Comparison of ENCODE assay signal across 8 mouse cellular contexts in the genomic region with DNA sequence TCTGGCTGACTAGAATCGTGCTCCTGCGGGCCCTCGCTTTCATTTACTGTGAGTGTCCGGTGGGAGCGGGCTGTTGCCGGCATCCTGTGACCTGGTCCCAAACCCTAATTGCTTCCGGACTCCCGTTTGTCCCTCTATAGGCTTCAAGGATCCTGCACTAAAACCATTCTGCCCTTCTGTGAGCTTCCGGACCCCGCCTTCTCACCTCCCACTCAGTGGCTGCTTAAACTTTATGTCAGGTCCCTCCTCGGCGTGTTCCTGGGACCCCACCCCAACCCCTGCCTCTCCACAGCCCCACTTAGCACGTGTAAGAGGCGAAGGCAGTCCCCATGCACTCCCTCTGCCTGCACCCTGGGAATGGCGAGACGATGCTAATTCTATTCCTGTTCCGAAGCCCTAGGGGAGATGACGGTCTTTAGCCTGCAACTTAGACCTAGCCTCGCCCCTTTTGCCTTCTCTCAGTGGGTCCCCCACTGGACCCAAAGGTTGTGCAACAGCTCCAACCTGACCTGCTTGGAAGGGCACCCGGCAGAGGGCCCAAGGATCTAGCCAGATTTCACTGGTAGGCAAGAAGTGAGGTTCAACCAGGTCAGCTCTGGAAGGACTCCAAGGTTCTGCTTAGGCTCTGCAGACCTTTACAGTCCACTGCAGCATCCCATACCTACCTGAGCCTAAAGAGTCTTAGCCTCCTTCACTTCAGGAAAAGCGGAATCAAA. TPM values are rescaled to one million over a fixed set of nuclear protein-coding genes. Genes with fewer than 3 reads are reported as not detected.
DNase-seq lines count a peak whose midpoint lies in the region; ATAC-seq and TF ChIP-seq lines count a peak whose summit lies in the region.

No protein-coding gene starts in this region.

- no peaks in the 10 kb centered on the region for H3K9me3 ChIP-seq in CH12.LX (replicated peaks; ENCODE audit: low read length)
- no peaks in the 10 kb centered on the region for H3K9me3 ChIP-seq in kidney, embryonic 14.5 days (ENCODE audit: control insufficient read depth, low read length)

- no peaks in the 10 kb centered on the region for H3K79me2 ChIP-seq in CH12.LX (replicated peaks; ENCODE audit: control insufficient read depth, extremely low read depth, insufficient read depth, poor library complexity, severe bottlenecking)
- no peaks in the 10 kb centered on the region for H3K79me2 ChIP-seq in myocyte (ENCODE audit: control insufficient read depth, insufficient read depth)

- TF ChIP-seq RAD21 in CH12.LX (IDR thresholded peaks at IDR 0.05; ENCODE audit: low read depth, low read length), result no peak

- DNase-seq in frontal cortex, postnatal 10 days (ENCODE audit: low spot score in 2 of 2), result no peak
- no peak for DNase-seq in CH12.LX (ENCODE audit: extremely low read depth)
- no peak for DNase-seq in right cerebral cortex, postnatal 25 days
- DNase-seq in B cell, adult 2 months, result no peak

- dilution Hi-C loops in CH12.LX (cut with MboI; ENCODE audit: extremely low pct_ligation_motif_present, extremely low pct_unique_long_range_greater_than_20kb, low sequenced_read_pairs), result no loop called here

- H3K4me3 ChIP-seq in CH12.LX (replicated peaks in 1 of 3; ENCODE audit: low read depth in 2 of 3, low read length in 2 of 3, poor library complexity in 1 of 3) (peak overlapping the region; percentile 68 to 92 (median 83)), myocyte (peak overlapping the region; percentile 64)
- H3K4me3 ChIP-seq in kidney, embryonic 14.5 days (ENCODE audit: low read length), result peak overlapping the region; percentile 68

- peak; percentile 11; the same call in 1 of the 2 replicates for ATAC-seq in frontal cortex, adult (ENCODE audit: low TSS enrichment)
- ATAC-seq in erythroid progenitor cell, adult 5-6 weeks (replicated peaks; ENCODE audit: low FRiP score, poor library complexity, severe bottlenecking), result peak; percentile 26
- peak; percentile 58 for ATAC-seq in kidney, embryonic 14.5 days (ENCODE audit: low FRiP score, low TSS enrichment)

- H3K9ac ChIP-seq in CH12.LX (ENCODE audit: insufficient read depth, low read depth), result peak overlapping the region; percentile 78
- peak overlapping the region; percentile 76 for H3K9ac ChIP-seq in kidney, embryonic 14.5 days (ENCODE audit: low read depth, low read length)

- H3K36me3 ChIP-seq in CH12.LX (replicated peaks in 1 of 2; ENCODE audit: control insufficient read depth in 1 of 2, insufficient read depth in 1 of 2, low read length in 1 of 2), result peaks cover 3 to 18% of the 10 kb centered on the region in 2 experiments
- H3K36me3 ChIP-seq in kidney, embryonic 14.5 days (ENCODE audit: control insufficient read depth, insufficient read depth, low read length), result no peaks in the 10 kb centered on the region
- H3K36me3 ChIP-seq in myocyte (ENCODE audit: control insufficient read depth, insufficient read depth), result no peaks in the 10 kb centered on the region

- peak overlapping the region; percentile 89 for H3K4me2 ChIP-seq in CH12.LX (ENCODE audit: insufficient read depth, low read depth, poor library complexity, severe bottlenecking)
- H3K4me2 ChIP-seq in kidney, embryonic 14.5 days (replicated peaks; ENCODE audit: low read depth, low read length), result peak overlapping the region; percentile 81
- peak overlapping the region; percentile 80 for H3K4me2 ChIP-seq in myocyte (ENCODE audit: low read depth)

- TF ChIP-seq POLR2A in CH12.LX (IDR thresholded peaks at IDR 0.05; ENCODE audit: low read depth, low read length), result no peak
- no peak for TF ChIP-seq POLR2A in myocyte (IDR thresholded peaks at IDR 0.05; ENCODE audit: insufficient read length, low read depth)

- H3ac ChIP-seq in myocyte (ENCODE audit: control insufficient read depth, insufficient read length), result peak overlapping the region; percentile 24

- TF ChIP-seq CTCF in CH12.LX (conservative IDR thresholded peaks at IDR 0.05 in 1 of 2, IDR thresholded peaks at IDR 0.05 in 1 of 2; ENCODE audit: low read depth in 2 of 2, low read length in 2 of 2), result no peak

- 5% methylated on average over 21 of the region's 21 CpGs for WGBS in kidney, embryonic 14.5 days

- peaks cover 9 to 44% of the 10 kb centered on the region in 2 experiments; a peak in 3 of 4 replicates for H3K4me1 ChIP-seq in CH12.LX (ENCODE audit: control insufficient read depth in 1 of 2, insufficient read depth in 2 of 2)
- peaks cover 8% of the 10 kb centered on the region; the same call in 1 of the 2 replicates for H3K4me1 ChIP-seq in kidney, embryonic 14.5 days (ENCODE audit: control insufficient read depth, insufficient read depth, low read length)

- H3K27me3 ChIP-seq in CH12.LX (replicated peaks), result peaks cover 29% of the 10 kb centered on the region
- no peaks in the 10 kb centered on the region for H3K27me3 ChIP-seq in kidney, embryonic 14.5 days (ENCODE audit: control insufficient read depth, insufficient read depth, low read length)
- no peaks in the 10 kb centered on the region for H3K27me3 ChIP-seq in myocyte (ENCODE audit: control insufficient read depth, insufficient read depth, insufficient read length)

- no peak overlapping the region for H3K27ac ChIP-seq in CH12.LX (ENCODE audit: insufficient read depth, low read depth)
- H3K27ac ChIP-seq in kidney, embryonic 14.5 days (ENCODE audit: low read depth, low read length), result peak overlapping the region; percentile 60; the same call in 1 of the 2 replicates

- no peak for TF ChIP-seq EP300 in CH12.LX (IDR thresholded peaks at IDR 0.05; ENCODE audit: low read length)

- in situ Hi-C loops in CH12.LX (cut with MboI; ENCODE audit: low pct_ligation_motif_present, low pct_unique_long_range_greater_than_20kb, low sequenced_read_pairs), result no loop called here

TF ChIP-seq in CH12.LX, 34 proteins besides CTCF, POLR2A, EP300 and RAD21:
- TF ChIP-seq MAX (IDR thresholded peaks at IDR 0.05; ENCODE audit: low read length) (peak; percentile 23; the same call in 1 of the 2 replicates), ZNF384 (IDR thresholded peaks at IDR 0.05; ENCODE audit: low read depth, low read length) (no peak), ZKSCAN1 (IDR thresholded peaks at IDR 0.05; ENCODE audit: borderline replicate concordance, low read depth, low read length) (no peak), BHLHE40 (IDR thresholded peaks at IDR 0.05; ENCODE audit: low read depth, low read length) (0 out of 2 replicates have a peak, but pooled peaks have one; percentile 21), CHD2 (IDR thresholded peaks at IDR 0.05; ENCODE audit: low read length) (no peak), JUND (conservative IDR thresholded peaks at IDR 0.05; ENCODE audit: low read depth, low read length) (no peak), KAT2A (IDR thresholded peaks at IDR 0.05; ENCODE audit: insufficient replicate concordance, low read length) (0 out of 2 replicates have a peak, but pooled peaks have one; percentile 5), MEF2A (IDR thresholded peaks at IDR 0.05; ENCODE audit: borderline replicate concordance, low read depth, low read length) (no peak)

TF ChIP-seq in myocyte, 11 proteins besides CTCF, POLR2A, EP300 and RAD21:
- TF ChIP-seq TCF3 (IDR thresholded peaks at IDR 0.05; ENCODE audit: insufficient read length, low read depth), result no peak
- TF ChIP-seq POLR2AphosphoS2 (IDR thresholded peaks at IDR 0.05; ENCODE audit: insufficient read length, low read depth), result no peak
- no peak for TF ChIP-seq E2F4 (IDR thresholded peaks at IDR 0.05; ENCODE audit: insufficient read depth)
- TF ChIP-seq TCF12 (IDR thresholded peaks at IDR 0.05; ENCODE audit: insufficient read depth, poor library complexity, severe bottlenecking), result no peak
- TF ChIP-seq MYOG (IDR thresholded peaks at IDR 0.05; ENCODE audit: control insufficient read depth in 1 of 3, insufficient read depth in 1 of 3, insufficient read length in 2 of 3, low read depth in 2 of 3), result no peak
- TF ChIP-seq USF1 (IDR thresholded peaks at IDR 0.05; ENCODE audit: low read depth), result no peak
- TF ChIP-seq CEBPB (IDR thresholded peaks at IDR 0.05; ENCODE audit: insufficient read depth, poor library complexity, severe bottlenecking), result no peak
- no peak for TF ChIP-seq MYOD1 (IDR thresholded peaks at IDR 0.05; ENCODE audit: control insufficient read depth in 1 of 3, insufficient read length in 2 of 3, low read depth in 2 of 3)
- TF ChIP-seq SRF (IDR thresholded peaks at IDR 0.05; ENCODE audit: control insufficient read depth, insufficient read length, low read depth), result no peak
- TF ChIP-seq REST (IDR thresholded peaks at IDR 0.05; ENCODE audit: insufficient read depth, insufficient read length), result no peak
- TF ChIP-seq MAX (IDR thresholded peaks at IDR 0.05; ENCODE audit: low read depth), result no peak

RNA-seq across cellular contexts. Expression of gene Lmf1, which starts 0.6 kb away (rescaled TPM):
- total RNA-seq in CH12.LX (2012; rRNA removed), result 17.3 and 26.9 TPM in 2 replicates
- 11.2 and 13.3 TPM in 2 replicates for total RNA-seq in CH12.LX (2014; rRNA removed)
- polyA plus RNA-seq in CH12.LX (2012; ENCODE audit: insufficient read length, low read depth), result 12.1 and 15.2 TPM in 2 replicates
- total RNA-seq in erythroid progenitor cell, adult 5-6 weeks (2015; ENCODE audit: low replicate concordance), result 2.9 and 3.4 TPM in 2 replicates
- 0.53 and 4.9 TPM in 2 replicates for total RNA-seq in erythroid progenitor cell, adult 5-6 weeks (2017; ENCODE audit: low replicate concordance)
- polyA plus RNA-seq in kidney, embryonic 14.5 days (2014; fragmentation: Nextera tagmentation; extraction: Ambion mirVana), result 21.3 and 29.8 TPM in 2 replicates
- polyA plus RNA-seq in myocyte (2012; fragmentation: generic; extraction: Trizol), result 36.3 TPM

RNA-seq across cellular contexts. Expression of gene Sox8, which starts 9.0 kb away (rescaled TPM):
- total RNA-seq in CH12.LX (2012; rRNA removed), result not detected in 2 replicates
- not detected in 2 replicates for total RNA-seq in CH12.LX (2014; rRNA removed)
- polyA plus RNA-seq in CH12.LX (2012; ENCODE audit: insufficient read length, low read depth), result not detected in 2 replicates
- not detected in 2 replicates for total RNA-seq in erythroid progenitor cell, adult 5-6 weeks (2015; ENCODE audit: low replicate concordance)
- not detected in 2 replicates for total RNA-seq in erythroid progenitor cell, adult 5-6 weeks (2017; ENCODE audit: low replicate concordance)
- polyA plus RNA-seq in kidney, embryonic 14.5 days (2014; fragmentation: Nextera tagmentation; extraction: Ambion mirVana), result 6.5 and 8.5 TPM in 2 replicates
- 14.3 TPM for polyA plus RNA-seq in myocyte (2012; fragmentation: generic; extraction: Trizol)
